Mouse (Mus musculus) frontal cortex, postnatal 36 days (tissue): ENCODE results near the gene Atxn7l1.

Experiments used
- DNase-seq, 2 experiments: peaks; one replicate each; pipeline ENCODE4 v3.0.0; 2022; ENCODE audit warnings: low spot score in 2 of 2

The Atxn7l1 gene

DNA sequence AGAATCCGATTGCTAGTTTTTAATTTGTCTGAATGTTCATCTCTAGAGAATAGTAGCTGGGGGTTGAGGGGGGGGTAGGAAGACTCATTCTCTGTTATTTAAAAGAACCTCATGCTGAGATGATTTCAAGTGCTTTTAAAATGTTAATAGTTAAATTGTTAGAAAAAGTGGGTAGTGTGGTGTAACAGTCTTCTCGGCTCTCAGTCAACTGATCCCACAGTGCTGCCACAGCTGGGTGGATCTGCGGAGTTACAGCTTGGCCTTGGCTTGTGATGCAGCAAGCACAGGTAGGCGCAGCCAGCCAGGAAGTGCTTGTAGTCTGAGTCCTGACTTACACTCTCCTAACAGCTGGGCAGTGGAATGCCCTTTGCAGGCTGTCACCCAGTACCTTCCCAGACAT, 125.7 kb downstream of the Atxn7l1 start:
- no peak for DNase-seq

DNA sequence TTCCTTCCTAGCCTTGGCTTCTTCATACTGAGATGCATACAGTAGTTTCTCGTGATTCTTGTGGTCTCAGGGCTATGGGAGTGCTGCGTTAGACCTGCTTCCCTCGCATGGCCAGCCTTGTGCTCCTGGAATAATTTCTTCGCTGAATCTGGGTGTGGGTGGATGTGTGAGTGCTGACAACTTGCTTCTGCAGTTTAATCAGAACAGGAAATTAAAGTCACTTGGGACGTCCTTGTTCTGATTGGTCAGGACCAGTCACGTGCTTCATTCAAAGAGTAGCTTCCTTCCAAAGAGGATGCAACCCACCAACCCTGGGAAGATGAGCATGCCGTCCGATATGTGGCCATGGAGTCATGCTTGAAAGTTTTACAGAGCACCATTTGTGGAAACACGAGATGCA, 126.2 kb downstream of the Atxn7l1 start:
- DNase-seq, result peak in 1 of 2 experiments; percentile 35

DNA sequence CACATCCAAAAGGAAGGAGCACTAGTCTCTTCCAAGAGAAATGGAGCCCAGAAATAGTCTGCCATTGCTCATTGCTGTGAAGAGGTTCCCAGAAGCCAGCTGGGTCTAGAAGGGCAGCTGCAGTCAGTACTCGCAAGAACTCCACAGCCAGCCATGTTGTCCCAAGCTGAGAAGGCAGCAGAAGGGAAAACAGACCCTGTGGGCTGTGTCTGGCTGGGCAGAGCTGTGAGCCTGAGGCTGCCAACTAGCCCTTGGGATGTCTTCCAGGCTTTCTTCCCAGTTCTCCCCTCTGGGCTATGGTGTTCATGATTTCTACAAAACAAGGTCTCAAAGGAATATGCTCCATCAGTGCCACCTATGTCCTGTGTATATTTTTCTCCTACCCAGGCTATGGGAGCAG, 128.5 kb downstream of the Atxn7l1 start:
- no peak for DNase-seq

DNA sequence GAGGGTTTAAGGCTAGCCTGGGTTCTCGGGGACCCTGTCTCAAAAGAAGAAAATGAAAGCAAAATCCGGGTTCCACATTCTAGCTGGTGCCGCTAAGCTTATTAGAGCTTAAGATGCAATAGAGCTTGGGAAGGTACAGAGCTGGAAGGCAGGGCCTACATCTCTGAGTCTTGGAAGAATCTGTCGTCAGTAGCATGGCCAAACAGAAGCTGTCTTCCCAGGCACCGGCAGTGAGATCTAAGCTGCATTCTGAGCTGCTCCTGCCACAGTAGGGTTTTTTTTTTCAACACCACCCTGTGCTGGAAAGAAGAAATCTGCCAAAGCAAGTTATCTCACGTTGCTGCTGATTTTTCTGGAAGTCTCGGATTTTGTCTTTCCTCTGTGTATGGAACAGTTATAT, 129.9 kb downstream of the Atxn7l1 start:
- peak in 1 of 2 experiments; percentile 28 for DNase-seq

DNA sequence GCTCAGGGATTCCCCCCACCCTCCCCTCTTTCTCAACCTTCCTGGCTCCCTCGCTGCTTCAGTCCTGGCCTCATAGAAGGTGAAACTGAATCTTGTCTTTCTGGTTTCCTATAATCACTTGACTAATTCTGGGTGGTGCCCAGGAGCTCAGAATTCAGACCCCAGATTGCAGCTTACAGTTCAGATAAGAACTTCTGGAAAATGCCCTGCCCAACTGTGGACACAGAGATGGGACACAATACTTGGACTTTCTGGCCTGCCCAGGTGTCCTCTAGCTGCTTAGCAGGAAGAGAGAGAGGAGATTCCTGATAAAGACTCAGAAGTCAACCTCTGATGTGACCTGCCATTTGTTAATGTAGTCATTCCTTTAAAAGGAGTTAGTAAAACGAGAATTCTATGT, 131.7 kb downstream of the Atxn7l1 start:
- no peak for DNase-seq

DNA sequence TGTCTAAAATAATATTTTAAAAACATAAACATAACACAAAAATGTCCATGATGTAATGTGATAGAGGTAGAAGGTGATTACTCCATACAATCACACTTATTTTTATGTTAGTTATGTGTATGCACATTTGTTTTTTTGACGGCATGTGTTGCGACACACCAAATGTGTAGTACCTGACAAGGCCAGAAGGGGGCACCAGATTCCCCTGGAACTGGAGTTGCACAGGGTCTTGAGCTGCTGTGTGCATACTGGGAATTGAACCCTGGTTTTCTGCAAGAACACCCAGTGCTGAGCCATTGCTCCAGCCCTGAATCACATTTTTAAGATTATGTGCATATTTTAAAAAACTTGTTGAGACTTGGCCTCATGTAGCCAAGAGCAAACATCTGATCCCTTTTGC, 133.3 kb downstream of the Atxn7l1 start:
- DNase-seq, result peak; percentile 34 to 48

DNA sequence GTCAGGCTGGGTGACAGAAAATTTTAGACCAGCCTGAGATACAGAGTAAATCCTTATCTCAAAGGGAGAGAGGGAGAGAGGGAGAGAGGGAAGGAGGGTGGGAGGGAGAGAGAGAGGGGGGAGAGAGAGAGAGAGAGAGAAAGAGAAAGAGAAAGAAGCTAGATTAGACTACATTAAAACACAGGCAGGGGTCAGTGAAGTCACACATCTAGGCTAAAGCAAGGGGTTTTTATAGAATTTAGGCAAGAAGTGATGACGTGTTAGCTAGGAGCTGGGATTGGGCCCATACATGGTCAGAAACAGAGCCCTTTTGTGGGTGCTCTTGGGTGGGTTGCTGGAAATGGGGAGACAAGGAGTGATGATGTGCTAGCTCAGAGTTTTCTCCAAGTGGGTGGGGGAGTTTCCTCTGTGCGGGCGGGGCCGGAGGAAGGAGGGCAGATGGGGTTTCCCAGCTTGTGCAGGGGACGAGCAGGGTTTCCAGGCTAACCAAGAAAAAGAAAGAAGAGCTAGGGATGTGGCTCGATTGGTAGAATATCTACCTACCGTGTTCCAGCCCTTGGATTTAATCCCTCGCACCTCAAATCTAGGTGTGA, 136.9 kb downstream of the Atxn7l1 start:
- no peak for DNase-seq

DNA sequence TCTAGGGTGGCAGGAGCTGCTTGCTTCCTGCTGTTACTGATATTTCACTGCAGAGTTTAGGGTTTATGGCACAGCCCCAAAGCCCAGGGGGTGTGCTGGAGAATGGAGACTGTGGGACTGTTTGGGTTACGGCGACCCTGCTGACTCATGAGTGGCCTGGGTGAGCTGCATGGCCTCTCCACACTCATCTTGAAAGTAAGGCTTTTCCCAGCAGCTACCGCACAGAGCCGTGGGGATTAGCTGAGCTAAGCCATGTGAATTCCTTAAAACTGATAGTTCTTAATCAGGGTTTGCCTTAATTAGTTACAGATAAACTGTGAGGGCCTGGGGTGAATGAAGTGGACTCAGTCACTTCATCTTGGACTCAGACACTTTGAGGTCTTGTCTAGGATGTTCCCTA, 137.9 kb downstream of the Atxn7l1 start:
- no peak for DNase-seq

DNA sequence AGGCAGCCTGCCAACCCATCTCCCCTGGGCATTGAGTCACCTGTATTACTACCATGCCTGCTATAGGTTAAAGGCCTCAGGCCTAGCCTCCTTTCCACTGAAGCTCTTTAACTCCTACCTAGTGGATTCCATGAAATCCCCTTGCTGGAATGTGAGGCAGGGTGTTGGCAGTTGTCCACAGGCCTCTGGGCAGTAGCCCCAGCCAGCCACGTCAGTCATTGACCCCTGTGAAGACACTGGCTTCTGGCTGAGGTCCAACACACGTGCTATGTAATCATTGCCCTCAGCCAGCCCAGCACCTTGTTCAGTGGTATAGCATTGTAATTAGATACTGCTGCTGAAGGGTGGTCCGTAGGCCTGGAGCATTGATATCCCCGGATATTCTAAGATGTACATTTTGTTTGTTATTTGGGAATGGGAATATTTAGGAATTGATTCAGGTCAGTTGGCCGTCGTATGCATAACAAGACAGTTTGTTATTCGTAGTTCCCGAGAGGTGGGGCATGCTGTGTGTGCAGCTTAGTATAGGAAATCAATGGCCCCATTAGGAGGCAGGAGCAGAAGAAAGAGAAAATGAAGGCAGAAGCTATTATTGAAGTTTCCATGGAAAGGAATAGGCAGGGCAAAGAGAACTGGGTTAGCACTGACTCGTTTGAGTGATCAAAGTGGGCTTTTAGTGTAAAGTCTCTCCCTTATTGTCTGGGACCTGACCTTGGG, 138.6 kb downstream of the Atxn7l1 start:
- no peak for DNase-seq

DNA sequence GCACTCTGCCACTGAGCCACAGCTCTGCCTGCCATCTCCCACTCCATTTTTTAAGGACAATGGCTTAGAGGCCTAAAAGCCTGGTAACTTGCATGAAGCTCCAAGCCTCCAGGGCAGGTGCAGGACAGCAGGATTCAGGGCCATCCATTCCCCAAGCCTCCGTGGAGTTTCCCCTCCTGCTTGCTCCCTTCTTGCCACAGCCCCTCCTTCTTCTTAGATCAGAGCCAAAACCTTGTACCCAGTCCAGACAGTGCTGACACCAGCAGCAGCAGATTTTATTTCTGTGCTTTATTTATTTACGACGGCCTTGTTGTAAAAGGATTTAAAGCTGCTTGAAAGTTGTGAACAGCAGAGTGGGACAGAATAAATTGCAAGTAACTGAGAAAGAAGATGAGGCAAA, 140.2 kb downstream of the Atxn7l1 start:
- no peak for DNase-seq

DNA sequence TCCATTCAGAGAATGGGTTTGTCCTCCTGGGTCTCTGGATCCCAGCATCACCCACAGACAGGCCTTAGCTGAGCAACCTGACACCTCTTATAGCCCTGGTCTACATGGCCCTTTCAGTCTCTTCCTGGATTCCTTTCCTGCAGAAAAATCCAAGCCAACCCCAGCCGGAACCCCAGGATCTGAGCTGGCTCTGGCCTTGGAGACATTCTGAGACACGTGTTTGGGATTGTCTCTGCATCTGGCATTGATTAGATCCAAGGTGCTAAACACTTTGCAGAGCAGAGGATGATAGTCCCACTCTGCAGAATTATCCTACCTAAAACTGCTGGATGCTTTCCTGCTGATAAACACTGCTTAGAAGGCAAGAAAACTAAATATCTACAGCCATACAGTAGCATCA, 141.3 kb downstream of the Atxn7l1 start:
- no peak for DNase-seq

DNA sequence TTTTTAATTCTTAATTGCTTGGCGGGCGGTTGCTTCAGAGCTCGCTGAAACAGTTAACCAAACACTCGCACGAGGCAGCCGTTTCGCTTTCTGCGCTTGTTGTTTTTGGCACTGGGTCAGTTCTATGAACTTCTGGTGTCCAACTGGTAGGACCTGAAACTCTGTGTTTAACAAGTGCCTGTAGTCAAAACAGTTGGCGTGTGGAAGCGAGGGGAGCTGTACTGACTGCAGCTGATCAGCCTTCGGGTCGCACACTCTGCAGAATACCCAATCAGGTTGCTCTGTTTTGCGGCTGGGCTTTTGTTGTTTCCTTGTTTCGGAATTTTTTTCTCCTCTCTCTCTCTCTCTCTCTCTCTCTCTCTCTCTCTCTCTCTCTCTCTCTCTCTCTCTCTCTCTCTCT, 154.6 kb downstream of the Atxn7l1 start:
- no peak for DNase-seq

DNA sequence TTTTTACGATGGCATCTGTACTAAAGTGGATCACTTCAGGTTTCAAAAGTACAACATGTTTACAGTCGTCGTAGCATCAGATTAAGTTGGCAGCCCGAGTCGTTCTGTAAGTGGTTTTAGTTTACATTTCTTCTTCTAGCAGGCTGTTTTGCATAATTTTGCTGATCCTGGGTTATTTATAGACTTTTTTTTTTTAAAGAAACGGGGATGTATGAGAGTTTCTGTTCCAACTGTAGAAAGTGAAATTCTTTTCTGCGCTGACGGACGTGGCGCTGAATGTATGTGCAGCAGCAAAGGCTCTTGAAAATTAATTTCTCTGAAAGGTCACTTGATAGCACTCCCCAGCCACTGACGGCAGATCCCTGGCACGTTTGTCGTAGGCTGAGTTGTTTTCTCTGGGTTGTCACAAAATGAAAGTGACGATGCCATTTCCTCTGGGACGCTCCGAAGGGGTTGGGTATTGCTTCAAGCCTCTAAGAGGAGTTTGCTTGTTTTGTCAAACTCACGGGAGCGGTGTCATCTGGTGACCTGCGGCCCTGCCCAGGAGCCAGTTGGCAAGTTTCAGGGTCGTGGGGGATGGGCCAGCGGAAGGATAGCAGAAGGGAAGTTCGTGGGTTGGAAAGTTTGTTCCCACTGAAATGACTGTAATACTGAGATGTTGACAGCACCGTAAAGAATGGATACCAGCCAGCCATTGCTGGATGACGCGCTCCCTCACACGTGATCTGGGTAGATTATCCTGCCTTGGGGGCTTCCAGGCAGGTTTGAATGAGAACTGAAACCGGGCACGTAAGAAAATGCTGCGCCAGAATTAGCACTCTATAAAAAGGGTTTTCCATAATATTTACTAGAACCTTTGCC, 155.3 kb downstream of the Atxn7l1 start:
- DNase-seq, result peak; percentile 43 to 53

DNA sequence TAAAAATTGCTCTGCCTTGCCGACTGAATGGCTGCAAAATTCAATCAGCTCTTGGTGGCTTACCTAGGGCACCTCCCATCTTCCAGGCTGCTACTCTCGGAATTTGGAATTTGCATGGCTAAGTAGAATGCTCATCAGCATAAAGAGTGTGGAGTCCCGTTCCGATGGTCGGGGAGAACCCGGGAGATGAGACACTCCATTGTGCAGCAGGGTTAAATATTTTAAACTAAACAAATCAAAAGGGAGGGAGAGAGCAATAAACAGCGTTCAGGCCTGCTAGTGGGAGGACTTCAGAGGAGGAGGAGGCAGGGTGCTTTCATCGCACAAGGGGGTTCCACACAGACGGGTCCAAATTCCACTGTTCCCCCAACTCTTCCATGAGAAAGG, 155.9 kb downstream of the Atxn7l1 start:
- no peak for DNase-seq

DNA sequence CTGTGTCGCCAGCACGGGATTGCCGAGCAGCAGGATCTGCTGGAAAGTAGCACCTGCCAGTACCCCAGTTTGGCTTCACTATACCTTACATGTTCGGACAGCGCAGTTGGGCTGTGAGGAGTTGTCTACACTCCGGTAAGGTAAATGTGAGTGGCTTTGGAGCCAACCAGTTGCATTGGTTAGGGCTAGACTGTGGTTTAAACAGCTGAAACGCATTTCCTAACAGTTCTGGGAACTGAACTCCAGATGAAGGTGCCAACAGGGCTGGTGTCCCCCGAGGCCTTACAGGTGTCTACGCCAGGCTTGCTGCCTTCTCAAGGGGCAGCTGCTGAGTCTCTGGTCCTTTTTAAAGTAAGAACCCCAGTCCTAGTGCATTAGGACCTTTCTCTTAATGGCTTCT, 157.6 kb downstream of the Atxn7l1 start:
- no peak for DNase-seq

DNA sequence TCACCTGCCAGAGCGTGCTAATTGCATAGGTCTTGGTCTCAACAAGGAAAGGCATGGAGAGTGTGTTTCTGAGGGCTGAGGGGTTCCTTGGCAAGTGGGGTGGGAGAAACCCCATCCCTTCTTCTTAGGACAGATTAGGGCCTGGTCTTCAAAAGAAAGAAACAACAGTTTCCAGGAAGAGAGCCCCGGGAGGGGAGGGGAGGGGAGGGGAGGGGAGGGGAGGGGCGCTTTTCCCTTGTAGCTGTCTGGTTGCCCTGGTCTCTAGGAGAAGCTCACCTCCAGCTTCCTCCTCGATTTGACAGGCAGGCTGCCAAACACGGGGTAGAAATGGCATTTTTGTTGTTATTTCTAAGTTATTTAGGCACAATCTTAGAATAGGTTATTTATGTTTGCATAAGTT, 159.0 kb downstream of the Atxn7l1 start:
- no peak for DNase-seq

DNA sequence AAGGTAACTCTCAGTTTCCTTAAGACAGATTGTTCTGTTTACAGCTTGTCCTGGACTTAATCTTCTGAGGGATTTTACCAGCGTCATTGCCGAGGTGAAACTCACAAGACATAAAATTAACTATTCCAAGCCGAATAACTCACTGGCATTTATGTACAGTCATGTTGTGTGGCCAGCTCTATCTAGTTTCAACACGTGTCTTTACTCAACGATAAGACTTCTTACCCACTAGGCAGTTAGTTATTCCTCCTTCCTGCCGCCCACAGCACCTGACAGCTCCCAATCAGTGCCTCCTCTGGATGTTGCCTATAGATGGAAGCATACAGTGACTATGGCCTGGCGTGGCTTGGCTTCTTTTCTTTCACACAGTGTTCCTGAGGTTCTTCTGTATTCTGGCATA, 161.2 kb downstream of the Atxn7l1 start:
- no peak for DNase-seq

DNA sequence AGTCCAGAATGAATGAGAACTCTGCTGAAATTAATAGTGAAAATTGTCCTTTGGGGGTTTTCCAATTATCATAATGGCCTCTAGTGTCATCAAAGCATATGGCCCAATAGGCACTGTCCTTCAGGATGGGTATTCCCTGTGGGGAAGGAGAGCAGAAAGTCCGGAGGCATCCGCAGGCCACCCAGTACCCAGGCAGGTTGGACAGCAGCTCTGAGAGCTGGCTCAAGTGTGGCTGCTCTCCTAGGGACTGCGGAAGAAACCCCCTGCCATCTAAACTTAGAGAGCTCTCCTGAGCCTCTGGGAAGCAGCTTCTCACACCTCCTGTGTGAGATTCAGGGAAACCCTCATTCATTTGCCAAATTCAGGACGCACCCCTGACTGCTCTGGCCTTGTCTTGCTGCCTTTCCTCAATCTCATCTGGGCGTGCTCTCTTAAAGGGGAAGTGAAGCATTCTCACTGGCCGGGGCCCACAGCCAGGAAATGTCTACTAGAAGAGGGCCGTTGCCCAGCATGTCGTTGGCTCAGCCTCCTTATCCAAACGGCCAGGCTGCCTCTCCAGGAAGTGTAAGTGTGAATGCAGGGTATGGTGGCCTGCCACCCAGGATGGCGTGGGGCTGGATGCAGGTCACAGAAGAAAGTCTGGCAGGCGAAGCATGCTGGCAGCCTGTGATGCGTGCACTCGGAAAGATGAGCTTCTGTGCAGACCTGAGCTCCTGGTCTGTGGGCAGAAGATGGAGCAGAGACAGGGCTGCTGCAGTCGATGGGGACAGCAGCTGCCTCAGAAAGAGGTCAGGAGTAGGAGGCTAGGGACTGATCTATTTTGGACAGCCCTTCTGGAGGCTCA, 166.6 kb downstream of the Atxn7l1 start:
- peak; percentile 74 to 81 for DNase-seq

DNA sequence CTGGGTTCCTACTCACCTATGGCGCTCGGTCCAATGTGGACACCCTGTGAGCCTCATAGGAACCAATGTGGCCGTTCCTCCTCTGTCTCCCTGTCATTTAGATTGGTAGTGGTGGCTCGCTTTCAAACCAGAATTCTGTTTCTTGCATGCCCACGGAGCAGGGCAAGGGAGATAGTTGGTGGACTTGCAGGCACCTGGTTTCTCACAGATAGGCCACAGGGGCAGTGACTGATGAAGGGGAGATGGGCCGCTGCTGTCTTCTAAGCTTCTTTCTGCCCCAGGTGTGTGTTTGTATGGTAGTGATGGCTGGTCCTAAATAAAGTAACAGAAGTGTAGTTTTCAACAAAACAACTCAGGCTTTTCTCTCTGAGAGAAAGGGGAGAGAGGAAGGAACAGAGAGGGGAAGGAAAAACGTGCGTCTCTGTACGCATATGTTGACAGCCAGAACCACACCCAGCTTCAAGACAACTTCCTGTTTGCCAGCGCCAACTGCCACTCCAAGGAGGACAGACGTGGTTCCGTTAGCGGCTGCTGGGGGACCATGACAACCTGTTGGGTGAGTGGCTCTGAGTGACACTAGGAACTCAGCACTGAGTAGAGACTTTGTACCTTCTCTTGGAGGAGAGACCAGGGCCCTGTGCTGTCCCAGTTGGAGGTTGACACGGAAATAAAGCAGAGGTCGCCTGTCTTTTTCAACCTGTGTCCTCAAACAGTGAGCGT, 167.6 kb downstream of the Atxn7l1 start:
- no peak for DNase-seq

DNA sequence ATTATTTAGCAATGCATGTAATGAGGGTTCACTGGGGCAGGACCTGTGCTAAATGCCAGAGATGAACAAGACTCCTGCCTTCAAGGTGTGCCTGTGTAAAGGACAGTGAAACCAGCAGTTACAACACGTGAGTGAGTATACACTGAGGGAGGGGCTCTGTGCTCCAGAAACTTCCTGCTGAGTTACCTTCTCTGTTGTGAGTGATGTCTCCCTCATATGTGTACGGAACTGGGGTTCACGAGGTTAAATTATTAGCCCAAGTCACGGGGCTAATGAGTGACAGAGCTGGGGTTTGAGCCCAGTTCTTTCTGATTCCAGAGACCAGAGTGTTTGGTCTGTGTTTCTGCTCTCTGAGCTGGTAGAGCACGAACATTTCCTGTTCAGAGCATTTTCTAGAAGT, 168.3 kb downstream of the Atxn7l1 start:
- no peak for DNase-seq

DNA sequence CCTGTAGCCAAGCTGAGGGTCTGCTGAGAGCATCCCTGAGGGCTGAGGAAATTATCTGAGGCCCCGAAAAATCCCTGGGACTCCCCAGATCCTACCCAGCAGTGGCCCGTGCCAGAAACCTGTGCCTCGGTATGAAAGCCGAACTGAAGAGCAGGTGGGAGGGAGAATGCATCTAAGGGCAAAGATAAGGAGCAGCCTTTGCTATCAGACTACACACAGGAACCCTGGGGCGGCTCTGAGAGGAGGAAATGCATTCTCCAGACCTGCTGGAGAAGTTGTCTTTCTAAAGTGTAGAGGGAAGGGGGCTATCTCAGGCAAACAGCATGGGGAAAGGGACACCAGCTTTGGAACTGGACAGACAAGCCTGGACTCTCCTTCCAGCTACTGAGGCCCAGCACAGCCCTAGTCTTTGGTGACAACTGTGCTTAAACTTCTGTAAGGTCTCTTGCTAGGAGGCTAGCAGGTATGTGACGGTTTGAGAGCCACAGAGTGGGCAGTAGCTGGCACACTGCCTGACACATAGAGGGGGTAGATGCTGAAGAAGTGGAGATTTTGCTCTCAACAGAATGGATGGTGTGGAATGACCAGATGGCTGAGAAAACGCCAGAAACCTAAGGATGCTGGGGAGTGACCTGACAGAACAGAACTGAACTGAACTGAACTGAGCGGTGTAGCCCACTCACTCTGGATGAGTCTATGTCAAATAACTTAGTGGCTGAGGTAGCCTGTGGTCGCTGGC, 170.5 kb downstream of the Atxn7l1 start:
- peak in 1 of 2 experiments; percentile 40 for DNase-seq
